Mouse (Mus musculus): ENCODE results near the gene Msantd3. TPM values are rescaled to one million over a fixed set of nuclear protein-coding genes. Genes with fewer than 3 reads are reported as not detected.

Gene Msantd3
- polyA plus RNA-seq, 1 experiment from 2014 or later, result 38.1 TPM

DNA sequence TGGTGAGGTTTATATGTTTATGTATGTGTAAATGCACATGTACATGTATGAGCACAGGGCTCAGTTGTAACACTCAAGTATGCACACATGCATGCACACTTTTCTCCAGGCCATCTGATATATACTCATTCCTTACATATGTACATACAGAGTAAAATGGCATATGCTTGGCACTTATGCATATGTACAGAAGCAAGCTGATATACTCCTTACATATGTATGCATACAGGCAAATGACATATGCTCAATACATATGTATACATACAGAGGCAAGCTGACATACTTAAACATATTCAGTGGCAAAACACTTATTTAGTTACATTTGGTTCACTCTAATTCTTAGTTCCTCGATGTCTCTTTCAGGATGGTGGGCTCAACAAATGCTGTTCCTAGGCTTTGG lies 38.1 kb downstream of the Msantd3 start:
- Histone ChIP-seq H3K4me1 (ENCODE audit: control insufficient read depth, insufficient read depth, low read length) (no peaks in the 10 kb centered on the region; the same call in 1 of the 2 replicates), H3K27ac (replicated peaks; ENCODE audit: low read depth, low read length) (no peak overlapping the region), H3K36me3 (ENCODE audit: control insufficient read depth, insufficient read depth, low read length) (no peaks in the 10 kb centered on the region), H3K4me2 (ENCODE audit: low read length) (no peak overlapping the region), H3K9me3 (ENCODE audit: control insufficient read depth, low read length) (no peaks in the 10 kb centered on the region), H3K27me3 (ENCODE audit: control insufficient read depth, insufficient read depth, low read length) (no peaks in the 10 kb centered on the region), H3K4me3 (replicated peaks; ENCODE audit: low read depth, low read length) (no peak overlapping the region), H3K9ac (replicated peaks; ENCODE audit: low read length) (no peak overlapping the region)
- no peak for DNase-seq
- no peak for ATAC-seq (ENCODE audit: low FRiP score, low TSS enrichment)
- 95% methylated on average over 1 of the region's 1 CpGs for WGBS

DNA sequence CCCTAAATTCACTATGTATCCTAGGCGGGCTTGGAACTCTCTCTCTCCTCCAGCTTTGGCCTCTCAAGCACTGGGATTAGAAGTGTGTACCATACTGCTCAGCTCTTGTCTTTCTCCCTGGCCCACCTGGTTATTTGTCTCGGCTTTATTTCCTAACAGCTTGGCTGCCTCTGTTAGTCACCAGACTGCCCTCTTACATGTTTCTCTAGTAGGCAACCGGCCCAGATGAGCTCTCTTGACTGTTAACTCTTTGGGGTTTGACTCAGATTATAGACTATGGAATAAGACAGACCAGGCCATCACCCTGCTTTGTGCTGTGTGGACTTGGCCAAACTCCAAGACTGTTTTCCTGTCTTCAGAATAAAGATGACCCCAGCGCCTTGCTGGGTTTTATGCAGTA lies 38.7 kb downstream of the Msantd3 start:
- WGBS, result 53% methylated on average over 4 of the region's 4 CpGs
- Histone ChIP-seq H3K9ac (replicated peaks; ENCODE audit: low read length) (no peak overlapping the region), H3K4me2 (ENCODE audit: low read length) (no peak overlapping the region), H3K4me1 (ENCODE audit: control insufficient read depth, insufficient read depth, low read length) (peaks cover 3% of the 10 kb centered on the region; the same call in 1 of the 2 replicates), H3K4me3 (replicated peaks; ENCODE audit: low read depth, low read length) (no peak overlapping the region), H3K36me3 (ENCODE audit: control insufficient read depth, insufficient read depth, low read length) (no peaks in the 10 kb centered on the region), H3K27ac (replicated peaks; ENCODE audit: low read depth, low read length) (no peak overlapping the region), H3K27me3 (ENCODE audit: control insufficient read depth, insufficient read depth, low read length) (no peaks in the 10 kb centered on the region), H3K9me3 (ENCODE audit: control insufficient read depth, low read length) (no peaks in the 10 kb centered on the region)
- ATAC-seq (ENCODE audit: low FRiP score, low TSS enrichment) (no peak), DNase-seq (no peak)

DNA sequence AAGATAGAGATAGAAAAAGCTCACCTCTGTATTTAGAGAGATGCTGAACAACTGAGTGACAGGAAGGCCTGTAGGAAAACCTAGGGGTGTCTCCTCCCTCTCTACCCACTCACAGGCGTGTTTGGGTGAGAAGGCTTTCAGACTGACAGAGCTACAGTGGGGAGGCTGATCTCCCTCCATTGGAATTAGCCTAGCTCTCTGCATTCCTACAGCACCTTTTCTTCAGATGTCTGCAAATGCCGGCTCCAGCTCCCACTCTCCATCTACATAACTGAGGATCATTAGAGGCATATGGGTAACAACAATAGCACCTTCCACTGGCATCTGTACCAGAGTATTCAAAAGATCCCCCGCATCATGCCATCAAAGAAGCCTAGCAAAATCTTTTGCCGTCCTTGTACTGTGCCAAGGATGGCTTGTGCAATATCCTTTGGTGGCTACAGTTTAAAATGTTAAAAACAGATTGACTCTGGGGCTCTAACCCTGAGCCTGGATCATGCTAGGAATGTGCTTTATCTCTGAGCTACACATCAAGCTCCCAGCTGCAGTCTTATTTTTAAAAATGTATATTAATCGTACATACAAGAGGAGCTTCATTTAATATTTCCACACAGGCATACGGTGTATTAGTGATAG lies 39.9 kb downstream of the Msantd3 start:
- no peak overlapping the region for H3K27ac ChIP-seq (replicated peaks; ENCODE audit: low read depth, low read length)
- 62% methylated on average over 6 of the region's 6 CpGs for WGBS

DNA sequence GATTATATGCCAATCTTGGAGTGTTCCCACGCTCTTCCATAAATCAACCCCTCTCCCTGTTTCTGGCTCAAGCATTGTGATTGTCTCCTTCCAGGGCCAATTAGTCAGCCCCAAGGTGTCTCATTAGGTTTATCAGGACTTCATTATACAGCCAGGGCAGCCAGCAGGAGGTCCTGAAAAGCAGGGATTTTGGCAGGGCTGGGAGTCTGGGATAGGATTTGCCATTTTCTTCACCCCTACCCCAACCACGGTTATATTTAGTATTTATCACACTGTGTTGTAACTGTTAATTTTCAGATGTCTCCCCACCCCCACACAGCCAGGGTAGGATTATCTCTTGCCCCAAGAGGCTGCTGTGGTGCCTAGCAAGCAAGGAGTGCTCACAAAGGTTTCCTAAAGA lies 41.5 kb downstream of the Msantd3 start:
- DNase-seq (peak; percentile 69), ATAC-seq (ENCODE audit: low FRiP score, low TSS enrichment) (no peak)
- no peak overlapping the region for H3K4me3 ChIP-seq (replicated peaks; ENCODE audit: low read depth, low read length)
- 9% methylated on average over 2 of the region's 2 CpGs for WGBS
- H3K9ac ChIP-seq (replicated peaks; ENCODE audit: low read length), result no peak overlapping the region
- H3K9me3 ChIP-seq (ENCODE audit: control insufficient read depth, low read length), result no peaks in the 10 kb centered on the region
- peaks cover 10% of the 10 kb centered on the region; the same call in 1 of the 2 replicates for H3K4me1 ChIP-seq (ENCODE audit: control insufficient read depth, insufficient read depth, low read length)
- no peak overlapping the region for H3K4me2 ChIP-seq (ENCODE audit: low read length)
- no peak overlapping the region for H3K27ac ChIP-seq (replicated peaks; ENCODE audit: low read depth, low read length)
- H3K36me3 ChIP-seq (ENCODE audit: control insufficient read depth, insufficient read depth, low read length), result no peaks in the 10 kb centered on the region
- no peaks in the 10 kb centered on the region for H3K27me3 ChIP-seq (ENCODE audit: control insufficient read depth, insufficient read depth, low read length)

More for the DNA sequence above, 39.9 kb downstream of the Msantd3 start:
- no peaks in the 10 kb centered on the region for H3K36me3 ChIP-seq (ENCODE audit: control insufficient read depth, insufficient read depth, low read length)
- H3K27me3 ChIP-seq (ENCODE audit: control insufficient read depth, insufficient read depth, low read length), result no peaks in the 10 kb centered on the region
- H3K4me3 ChIP-seq (replicated peaks; ENCODE audit: low read depth, low read length), result no peak overlapping the region
- no peak for DNase-seq
- H3K4me2 ChIP-seq (ENCODE audit: low read length), result no peak overlapping the region
- H3K9ac ChIP-seq (replicated peaks; ENCODE audit: low read length), result no peak overlapping the region
- peaks cover 10% of the 10 kb centered on the region; the same call in 1 of the 2 replicates for H3K4me1 ChIP-seq (ENCODE audit: control insufficient read depth, insufficient read depth, low read length)
- no peaks in the 10 kb centered on the region for H3K9me3 ChIP-seq (ENCODE audit: control insufficient read depth, low read length)
- no peak for ATAC-seq (ENCODE audit: low FRiP score, low TSS enrichment)

DNA sequence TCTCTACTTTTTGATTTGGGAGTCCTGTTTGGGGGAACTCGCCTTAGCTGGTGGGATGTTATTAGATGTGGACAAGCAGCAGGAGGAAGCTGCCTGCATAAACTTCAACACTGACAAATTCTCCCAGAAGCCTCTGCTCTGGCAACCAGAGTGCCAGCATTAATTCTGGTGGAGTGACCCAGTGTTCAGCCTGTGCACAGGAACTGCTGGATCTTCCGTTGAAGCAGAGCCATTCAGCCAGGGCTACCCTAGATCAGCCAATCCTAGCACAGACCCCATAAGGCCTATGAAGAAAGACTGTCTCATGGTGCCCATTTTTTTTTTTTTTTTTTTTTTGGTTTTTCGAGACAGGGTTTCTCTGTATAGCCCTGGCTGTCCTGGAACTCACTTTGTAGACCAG lies 42.3 kb downstream of the Msantd3 start:
- H3K27me3 ChIP-seq (ENCODE audit: control insufficient read depth, insufficient read depth, low read length), result no peaks in the 10 kb centered on the region
- no peak for ATAC-seq (ENCODE audit: low FRiP score, low TSS enrichment)
- no peaks in the 10 kb centered on the region for H3K36me3 ChIP-seq (ENCODE audit: control insufficient read depth, insufficient read depth, low read length)
- H3K27ac ChIP-seq (replicated peaks; ENCODE audit: low read depth, low read length), result no peak overlapping the region
- no peak overlapping the region for H3K4me2 ChIP-seq (ENCODE audit: low read length)
- no peak overlapping the region for H3K9ac ChIP-seq (replicated peaks; ENCODE audit: low read length)
- DNase-seq, result no peak
- peaks cover 11% of the 10 kb centered on the region for H3K4me1 ChIP-seq (ENCODE audit: control insufficient read depth, insufficient read depth, low read length)
- H3K4me3 ChIP-seq (replicated peaks; ENCODE audit: low read depth, low read length), result no peak overlapping the region
- WGBS, result 58% methylated on average over 2 of the region's 3 CpGs
- H3K9me3 ChIP-seq (ENCODE audit: control insufficient read depth, low read length), result no peaks in the 10 kb centered on the region

DNA sequence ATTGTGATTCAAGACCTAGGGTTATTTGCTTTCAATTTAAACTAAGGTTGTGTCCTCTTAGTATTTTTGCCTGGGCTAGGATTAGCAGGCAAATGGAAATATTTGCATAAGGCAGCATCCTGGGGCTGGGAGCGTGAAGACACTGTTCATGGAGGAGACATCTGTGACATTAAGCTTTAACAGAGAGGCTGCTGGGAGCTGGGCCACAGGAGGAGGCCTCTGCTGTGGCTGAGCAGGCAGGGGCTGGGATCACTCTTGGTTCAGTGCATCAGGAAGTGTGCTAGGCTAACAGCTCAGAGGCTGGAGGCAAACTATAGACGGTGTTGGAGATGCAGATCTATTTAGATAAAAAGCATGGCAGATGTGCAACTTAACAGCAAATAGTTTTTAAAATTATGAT lies 43.2 kb downstream of the Msantd3 start:
- no peak for ATAC-seq (ENCODE audit: low FRiP score, low TSS enrichment)
- WGBS, result 21% methylated on average over 2 of the region's 2 CpGs
- H3K27ac ChIP-seq (replicated peaks; ENCODE audit: low read depth, low read length), result 0 out of 2 replicates have a peak overlapping the region, but pooled peaks have one; percentile 2
- no peaks in the 10 kb centered on the region for H3K36me3 ChIP-seq (ENCODE audit: control insufficient read depth, insufficient read depth, low read length)
- peaks cover 13% of the 10 kb centered on the region for H3K4me1 ChIP-seq (ENCODE audit: control insufficient read depth, insufficient read depth, low read length)
- H3K4me3 ChIP-seq (replicated peaks; ENCODE audit: low read depth, low read length), result no peak overlapping the region
- H3K4me2 ChIP-seq (ENCODE audit: low read length), result no peak overlapping the region
- H3K27me3 ChIP-seq (ENCODE audit: control insufficient read depth, insufficient read depth, low read length), result no peaks in the 10 kb centered on the region
- no peaks in the 10 kb centered on the region for H3K9me3 ChIP-seq (ENCODE audit: control insufficient read depth, low read length)
- DNase-seq, result peak; percentile 41
- no peak overlapping the region for H3K9ac ChIP-seq (replicated peaks; ENCODE audit: low read length)

DNA sequence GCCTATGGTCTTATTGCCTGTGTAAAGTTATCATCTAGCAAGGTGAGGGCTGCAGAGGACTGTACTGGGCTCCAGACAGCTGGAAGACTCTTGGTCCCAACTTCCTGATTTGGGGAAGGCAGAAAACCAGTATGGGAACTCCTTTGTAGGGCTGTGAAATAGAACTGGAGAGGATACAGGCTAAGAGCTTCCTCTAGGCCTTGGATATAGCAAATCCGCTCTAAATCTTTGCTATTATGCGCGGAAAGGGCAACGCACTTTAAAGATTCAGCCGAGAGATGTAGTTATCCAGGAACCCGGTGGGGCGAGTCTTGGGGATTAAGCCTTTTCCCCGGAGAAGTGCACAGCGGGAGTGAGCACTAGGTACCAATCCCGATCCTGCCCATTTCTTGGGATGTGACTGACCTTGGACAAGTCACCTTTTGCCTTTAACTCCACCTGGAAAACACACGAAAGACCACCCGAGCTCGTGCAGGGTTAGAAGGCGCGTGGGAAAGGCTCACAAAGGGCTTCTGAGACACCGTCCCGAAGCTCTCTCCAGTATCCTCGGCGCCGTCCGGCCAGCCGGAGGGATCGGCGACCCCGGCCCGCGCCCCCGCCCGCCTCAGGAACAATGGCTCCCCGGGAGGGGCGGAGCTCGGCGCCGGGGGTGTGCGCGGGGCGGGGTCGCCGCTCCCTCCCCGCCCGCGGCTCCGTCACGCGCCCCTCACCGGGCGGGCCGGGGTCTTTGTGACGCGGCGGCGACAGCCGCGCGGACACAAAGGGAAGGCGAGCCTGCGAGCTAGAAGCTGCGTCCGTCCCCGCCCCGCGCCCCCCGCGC lies 44.9 kb downstream of the Msantd3 start, which contains the start of gene Tmeff1:
Gene Tmeff1 (plus strand): TSS at position 754 of the 820 bp plus-strand sequence.
- Histone ChIP-seq H3K36me3 (ENCODE audit: control insufficient read depth, insufficient read depth, low read length) (no peaks in the 10 kb centered on the region), H3K4me3 (replicated peaks; ENCODE audit: low read depth, low read length) (peak within 1 kb of the TSS; percentile 95), H3K27ac (replicated peaks; ENCODE audit: low read depth, low read length) (peak within 1 kb of the TSS; percentile 99), H3K9me3 (ENCODE audit: control insufficient read depth, low read length) (no peaks in the 10 kb centered on the region), H3K9ac (replicated peaks; ENCODE audit: low read length) (peak within 1 kb of the TSS; percentile 100), H3K4me2 (ENCODE audit: low read length) (peak within 1 kb of the TSS; percentile 70), H3K27me3 (ENCODE audit: control insufficient read depth, insufficient read depth, low read length) (no peaks in the 10 kb centered on the region), H3K4me1 (ENCODE audit: control insufficient read depth, insufficient read depth, low read length) (peaks cover 19% of the 10 kb centered on the region)
- ATAC-seq (ENCODE audit: low FRiP score, low TSS enrichment) (peak; percentile 88), DNase-seq (peak; percentile 94)
- 1% methylated on average over 54 of the region's 64 CpGs for WGBS

DNA sequence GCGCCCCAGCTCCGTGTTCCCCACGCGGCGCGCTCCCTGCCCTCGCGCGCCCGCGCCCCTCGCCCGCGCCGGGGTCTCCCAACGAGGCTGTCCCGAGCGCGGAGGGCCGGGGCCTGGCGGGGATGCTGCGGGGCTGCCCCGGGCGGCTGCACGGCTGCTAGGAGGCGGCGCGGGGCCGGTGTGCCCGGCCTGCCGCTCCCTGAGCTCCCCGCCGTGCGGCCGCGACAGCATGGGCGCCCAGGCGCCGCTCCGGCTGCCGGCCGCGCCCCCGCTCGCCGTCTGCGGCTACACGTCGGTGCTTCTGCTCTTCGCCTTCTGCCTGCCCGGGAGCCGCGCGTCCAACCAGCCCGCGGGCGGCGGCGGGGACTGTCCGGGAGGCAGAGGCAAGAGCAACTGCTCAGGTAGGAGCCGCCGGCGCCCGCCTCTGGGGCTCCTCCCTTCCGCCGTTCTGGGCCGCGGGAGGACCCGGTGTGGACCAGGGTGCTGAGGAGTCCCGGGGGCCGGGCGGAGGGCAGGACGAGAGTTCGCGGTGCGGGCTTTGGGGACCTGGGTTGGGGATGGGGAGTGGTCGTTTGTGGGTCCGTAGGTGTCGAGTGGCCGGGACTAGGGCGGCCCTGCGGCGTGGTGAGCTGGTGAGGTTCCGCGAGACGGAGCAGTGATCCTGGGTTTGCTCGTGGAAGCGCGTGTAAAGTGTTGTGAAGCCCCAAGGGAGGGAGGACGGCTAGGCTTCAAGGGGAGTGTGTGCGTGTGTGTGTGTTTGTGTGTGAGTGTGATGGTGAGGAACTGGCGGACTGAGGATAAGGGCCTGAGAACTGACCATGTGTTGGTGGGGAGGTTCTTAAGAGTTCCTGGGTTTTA lies 45.7 kb downstream of the Msantd3 start:
- Histone ChIP-seq H3K27me3 (ENCODE audit: control insufficient read depth, insufficient read depth, low read length) (no peaks in the 10 kb centered on the region), H3K27ac (replicated peaks; ENCODE audit: low read depth, low read length) (peak overlapping the region; percentile 99), H3K4me3 (replicated peaks; ENCODE audit: low read depth, low read length) (peak overlapping the region; percentile 95), H3K4me1 (ENCODE audit: control insufficient read depth, insufficient read depth, low read length) (peaks cover 23% of the 10 kb centered on the region), H3K9me3 (ENCODE audit: control insufficient read depth, low read length) (no peaks in the 10 kb centered on the region), H3K4me2 (ENCODE audit: low read length) (peak overlapping the region; percentile 70), H3K9ac (replicated peaks; ENCODE audit: low read length) (peak overlapping the region; percentile 100), H3K36me3 (ENCODE audit: control insufficient read depth, insufficient read depth, low read length) (no peaks in the 10 kb centered on the region)
- DNase-seq, result peak; percentile 70
- ATAC-seq (ENCODE audit: low FRiP score, low TSS enrichment), result peak; percentile 71
- under 1% methylated on average over 91 of the region's 92 CpGs for WGBS

All from midbrain, embryonic 14.5 days (tissue).